ENCODE assay signal across 14 mouse cellular contexts in the genomic region with DNA sequence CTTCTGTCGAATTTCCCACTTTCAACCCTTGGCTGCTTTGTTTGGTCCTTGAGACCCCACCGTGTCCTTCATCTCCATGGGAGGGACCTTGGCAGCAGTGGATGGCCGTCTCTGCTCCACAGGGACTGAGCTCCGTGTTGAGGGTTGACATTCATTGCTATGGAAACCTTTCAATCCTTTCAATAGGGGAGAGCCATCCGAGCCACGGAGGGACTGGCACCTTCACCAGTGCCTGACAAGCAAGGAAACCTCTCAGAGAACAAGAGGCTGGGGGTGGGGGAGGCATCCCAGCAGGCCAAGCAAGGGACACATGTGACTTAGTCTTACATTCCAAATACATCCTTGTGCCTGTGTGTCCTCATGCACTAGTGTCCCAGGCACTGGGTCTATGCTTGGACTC.
DNase-seq lines count a peak whose midpoint lies in the region; ATAC-seq and TF ChIP-seq lines count a peak whose summit lies in the region.
"Had no signal": no experiment of that assay in that cellular context is flagged by ENCODE, and none has a peak within 500 bp of the region (broad histone marks: within the 10 kb centered on the region; RNA-seq: fewer than 3 reads in every experiment).

No protein-coding gene starts in this region.

- no peak overlapping the region for H3K27ac ChIP-seq in neural tube, embryonic 11.5 days (ENCODE audit: low read depth, low read length)
- H3K27ac ChIP-seq in hindbrain, embryonic 12.5 days: peak overlapping the region; percentile 60
- H3K27ac ChIP-seq in midbrain, embryonic 14.5 days (replicated peaks; ENCODE audit: low read depth, low read length): peak overlapping the region; percentile 60; the same call in 1 of the 2 replicates
- no peak overlapping the region for H3K27ac ChIP-seq in thymus, adult 2 months (ENCODE audit: control insufficient read depth, insufficient read depth, low read length)
- H3K27ac ChIP-seq: embryonic facial prominence, embryonic 15.5 days; liver, embryonic 12.5 days had no signal

- DNase-seq in neural tube, embryonic 11.5 days (ENCODE audit: low spot score): peak; percentile 27
- no peak for DNase-seq in neural tube, embryonic 10.5 days (ENCODE audit: extremely low spot score, low spot score)
- peak; percentile 64 for DNase-seq in midbrain, embryonic 14.5 days
- no peak for DNase-seq in thymus, adult 2 months
- no peak for DNase-seq in kidney, adult 11 months
- DNase-seq in right cerebral cortex, postnatal 4 days: no peak
- DNase-seq in right cerebral cortex, postnatal 25 days: no peak
- DNase-seq: adrenal gland, adult 8-10 months; gastrocnemius, postnatal 36 days; kidney, postnatal 10 days; lung, postnatal 14 days had no signal

- no peak overlapping the region for H3K4me3 ChIP-seq in neural tube, embryonic 11.5 days (ENCODE audit: low read depth, low read length)
- H3K4me3 ChIP-seq in hindbrain, embryonic 12.5 days: no peak overlapping the region
- no peak overlapping the region for H3K4me3 ChIP-seq in midbrain, embryonic 14.5 days (replicated peaks; ENCODE audit: low read depth, low read length)
- H3K4me3 ChIP-seq in thymus, adult 2 months (ENCODE audit: control insufficient read depth, insufficient read depth, low read length): no peak overlapping the region
- H3K4me3 ChIP-seq: embryonic facial prominence, embryonic 15.5 days; liver, embryonic 12.5 days had no signal

- no peaks in the 10 kb centered on the region for H3K27me3 ChIP-seq in neural tube, embryonic 11.5 days (ENCODE audit: control insufficient read depth, insufficient read depth, low read length)
- no peaks in the 10 kb centered on the region; the same call in 1 of the 2 replicates for H3K27me3 ChIP-seq in hindbrain, embryonic 12.5 days
- no peaks in the 10 kb centered on the region for H3K27me3 ChIP-seq in midbrain, embryonic 14.5 days (ENCODE audit: control insufficient read depth, insufficient read depth, low read length)
- no peaks in the 10 kb centered on the region for H3K27me3 ChIP-seq in thymus, adult 2 months (ENCODE audit: control insufficient read depth, insufficient read depth, low read length)
- H3K27me3 ChIP-seq: embryonic facial prominence, embryonic 15.5 days; liver, embryonic 12.5 days had no signal

- H3K9me3 ChIP-seq in neural tube, embryonic 11.5 days (ENCODE audit: control insufficient read depth, low read length): no peaks in the 10 kb centered on the region
- H3K9me3 ChIP-seq in hindbrain, embryonic 12.5 days (replicated peaks): no peaks in the 10 kb centered on the region
- H3K9me3 ChIP-seq in midbrain, embryonic 14.5 days (ENCODE audit: control insufficient read depth, low read length): no peaks in the 10 kb centered on the region
- H3K9me3 ChIP-seq: embryonic facial prominence, embryonic 15.5 days; liver, embryonic 12.5 days had no signal

- H3K9ac ChIP-seq in neural tube, embryonic 11.5 days (ENCODE audit: low read length): no peak overlapping the region
- H3K9ac ChIP-seq in hindbrain, embryonic 12.5 days: no peak overlapping the region
- no peak overlapping the region for H3K9ac ChIP-seq in midbrain, embryonic 14.5 days (replicated peaks; ENCODE audit: low read length)
- H3K9ac ChIP-seq: embryonic facial prominence, embryonic 15.5 days; liver, embryonic 12.5 days had no signal

- peak; percentile 38; the same call in 1 of the 2 replicates for ATAC-seq in neural tube, embryonic 11.5 days (ENCODE audit: insufficient read depth, low FRiP score, low TSS enrichment)
- ATAC-seq in hindbrain, embryonic 12.5 days (ENCODE audit: low FRiP score): peak; percentile 61
- 0 out of 2 replicates have a peak, but pooled peaks have one; percentile 39 for ATAC-seq in midbrain, embryonic 14.5 days (ENCODE audit: low FRiP score, low TSS enrichment)
- ATAC-seq: liver, embryonic 12.5 days had no signal

- H3K36me3 ChIP-seq in neural tube, embryonic 11.5 days (ENCODE audit: control insufficient read depth, insufficient read depth, low read length): no peaks in the 10 kb centered on the region
- H3K36me3 ChIP-seq in hindbrain, embryonic 12.5 days: no peaks in the 10 kb centered on the region
- H3K36me3 ChIP-seq in midbrain, embryonic 14.5 days (ENCODE audit: control insufficient read depth, insufficient read depth, low read length): no peaks in the 10 kb centered on the region
- no peaks in the 10 kb centered on the region for H3K36me3 ChIP-seq in thymus, adult 2 months (ENCODE audit: control insufficient read depth, insufficient read depth, low read length)
- H3K36me3 ChIP-seq: embryonic facial prominence, embryonic 15.5 days; liver, embryonic 12.5 days had no signal

- no peak for TF ChIP-seq POLR2A in thymus, adult 2 months (IDR thresholded peaks at IDR 0.05; ENCODE audit: control insufficient read depth, extremely low read depth, insufficient read depth, low read length, poor library complexity)

- 6% methylated on average over 6 of the region's 6 CpGs for WGBS in neural tube, embryonic 11.5 days
- 7% methylated on average over 6 of the region's 6 CpGs for WGBS in hindbrain, embryonic 12.5 days
- 1% methylated on average over 6 of the region's 6 CpGs for WGBS in midbrain, embryonic 14.5 days
- 60% methylated on average over 6 of the region's 6 CpGs for WGBS in thymus, adult 2 months

- TF ChIP-seq CTCF in thymus, adult 2 months (IDR thresholded peaks at IDR 0.05; ENCODE audit: borderline replicate concordance, control insufficient read depth, extremely low read depth, insufficient read depth, low read length, poor library complexity): no peak

- H3K4me1 ChIP-seq in neural tube, embryonic 11.5 days (ENCODE audit: control insufficient read depth, insufficient read depth, low read length): peaks cover 7% of the 10 kb centered on the region; the same call in 1 of the 2 replicates
- peaks cover 51% of the 10 kb centered on the region for H3K4me1 ChIP-seq in hindbrain, embryonic 12.5 days
- H3K4me1 ChIP-seq in midbrain, embryonic 14.5 days (ENCODE audit: control insufficient read depth, insufficient read depth, low read length): peaks cover 41% of the 10 kb centered on the region
- H3K4me1 ChIP-seq in thymus, adult 2 months (replicated peaks; ENCODE audit: control insufficient read depth, insufficient read depth, low read length): no peaks in the 10 kb centered on the region
- H3K4me1 ChIP-seq: embryonic facial prominence, embryonic 15.5 days; liver, embryonic 12.5 days had no signal

- H3K4me2 ChIP-seq in neural tube, embryonic 11.5 days (ENCODE audit: low read depth): no peak overlapping the region
- no peak overlapping the region for H3K4me2 ChIP-seq in hindbrain, embryonic 12.5 days (replicated peaks)
- no peak overlapping the region for H3K4me2 ChIP-seq in midbrain, embryonic 14.5 days (ENCODE audit: low read length)
- H3K4me2 ChIP-seq: embryonic facial prominence, embryonic 15.5 days; liver, embryonic 12.5 days had no signal

Comparison
In these comparisons a context has a peak if more than half of its experiments do, and no peak if none do; other contexts are left out.
1. DNase-seq: peak in neural tube, embryonic 11.5 days (single experiment) and midbrain, embryonic 14.5 days (single experiment); none in neural tube, embryonic 10.5 days (single experiment), thymus, adult 2 months (single experiment), kidney, adult 11 months (single experiment), right cerebral cortex, postnatal 4 days (single experiment) and right cerebral cortex, postnatal 25 days (single experiment).
2. H3K27ac ChIP-seq: peak in hindbrain, embryonic 12.5 days (single experiment) and midbrain, embryonic 14.5 days (single experiment); none in neural tube, embryonic 11.5 days (single experiment) and thymus, adult 2 months (single experiment).
3. Peak in every context shown above with its lines, with median percentiles within 50 percentile points of each other: ATAC-seq.